Mouse (Mus musculus): ENCODE results near the gene Grn.

Grn gene

DNA sequence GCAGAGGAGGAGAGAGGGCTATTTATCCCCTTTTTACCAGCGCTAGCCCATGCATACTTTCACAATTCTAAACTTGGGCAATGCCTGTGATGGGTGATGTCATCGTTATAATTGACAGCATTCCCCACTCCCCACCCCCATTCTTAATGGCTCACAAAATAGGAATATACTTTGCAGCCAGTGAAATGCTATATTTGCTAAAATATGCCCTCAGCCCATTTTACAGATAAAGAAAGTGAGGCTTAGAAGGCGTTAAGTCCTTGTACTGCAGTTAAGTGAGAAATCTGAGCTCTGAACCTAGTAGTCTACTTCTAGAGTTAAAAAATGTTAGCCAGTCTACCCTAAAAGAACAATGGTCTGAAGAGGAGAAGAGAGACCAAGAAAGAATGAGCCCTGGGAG, 14.2 kb downstream of the Grn start:
- no peak for DNase-seq

DNA sequence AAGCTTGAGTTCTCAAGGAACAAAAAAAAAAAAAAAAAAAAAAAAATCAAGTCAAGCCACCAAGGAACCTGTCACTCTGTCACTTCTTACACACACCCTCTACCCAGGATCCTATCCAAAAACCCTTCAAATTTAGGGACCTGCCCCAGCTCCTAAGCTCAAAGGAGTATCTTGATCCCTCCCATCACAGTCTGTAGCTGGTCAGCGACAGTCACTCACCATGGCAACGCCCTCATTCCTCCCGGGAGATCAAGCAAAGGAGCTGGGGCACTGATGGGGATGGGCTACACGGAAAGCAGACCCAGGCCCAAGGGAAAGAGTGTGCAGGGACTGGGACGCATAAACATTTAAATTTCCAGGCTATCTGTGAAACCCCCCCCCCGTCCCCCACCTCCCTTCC, 14.7 kb downstream of the Grn start:
- DNase-seq: no peak

DNA sequence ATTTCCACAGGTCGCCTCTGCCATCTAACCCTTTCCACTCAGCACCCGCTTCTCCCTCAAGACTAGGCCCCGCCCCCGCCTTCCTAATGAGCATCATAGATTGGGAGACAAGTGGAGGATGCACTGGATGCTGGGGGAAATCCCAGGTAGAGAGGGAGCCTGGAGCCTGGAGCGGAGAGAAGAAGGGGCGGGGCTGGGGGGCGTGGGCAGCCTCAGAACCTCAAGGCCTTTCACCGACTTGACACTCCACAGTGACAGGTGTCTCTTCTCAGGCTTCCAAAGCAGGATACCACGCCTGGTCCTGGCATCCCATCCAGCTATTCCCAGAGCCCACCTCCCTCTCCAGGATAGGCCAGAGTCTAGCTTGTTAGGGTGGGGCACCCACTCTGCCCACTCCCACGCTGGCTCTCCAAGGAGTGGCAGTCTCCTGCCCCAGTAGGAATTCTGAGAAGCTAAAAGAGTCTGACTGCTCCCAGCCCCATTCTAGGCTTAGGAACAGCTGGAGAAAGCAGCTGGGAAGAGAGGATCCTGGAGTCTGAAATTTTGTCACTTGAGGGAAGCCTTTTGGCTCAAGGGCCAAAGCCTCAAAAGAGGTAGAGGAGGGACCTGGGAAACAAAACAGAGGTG, 15.3 kb downstream of the Grn start:
- peak; percentile 59 for DNase-seq

DNA sequence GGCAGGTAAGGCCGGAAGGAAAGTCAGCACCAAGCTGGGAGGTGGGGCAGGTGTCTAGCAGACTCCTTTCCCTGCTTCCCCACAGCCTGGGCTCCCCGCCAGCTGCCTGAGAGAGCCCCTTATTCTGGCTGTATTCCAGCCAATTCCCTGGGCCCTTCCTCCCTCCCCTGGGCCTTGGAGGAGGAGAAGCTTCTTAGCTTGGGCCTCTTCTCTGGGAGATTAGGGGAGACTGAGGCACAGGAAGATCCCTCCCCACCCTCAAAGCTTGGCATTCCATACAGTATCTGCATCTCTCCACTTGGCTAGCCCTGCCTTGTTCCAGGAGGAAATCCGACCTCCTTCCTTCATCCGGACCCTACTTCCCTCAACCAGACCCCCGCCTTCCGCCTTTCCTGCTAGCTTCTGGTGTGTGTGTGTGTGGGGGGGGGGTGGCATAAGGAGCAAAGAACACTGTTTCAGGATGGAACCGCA, 15.8 kb downstream of the Grn start:
- peak; percentile 85 for DNase-seq

DNA sequence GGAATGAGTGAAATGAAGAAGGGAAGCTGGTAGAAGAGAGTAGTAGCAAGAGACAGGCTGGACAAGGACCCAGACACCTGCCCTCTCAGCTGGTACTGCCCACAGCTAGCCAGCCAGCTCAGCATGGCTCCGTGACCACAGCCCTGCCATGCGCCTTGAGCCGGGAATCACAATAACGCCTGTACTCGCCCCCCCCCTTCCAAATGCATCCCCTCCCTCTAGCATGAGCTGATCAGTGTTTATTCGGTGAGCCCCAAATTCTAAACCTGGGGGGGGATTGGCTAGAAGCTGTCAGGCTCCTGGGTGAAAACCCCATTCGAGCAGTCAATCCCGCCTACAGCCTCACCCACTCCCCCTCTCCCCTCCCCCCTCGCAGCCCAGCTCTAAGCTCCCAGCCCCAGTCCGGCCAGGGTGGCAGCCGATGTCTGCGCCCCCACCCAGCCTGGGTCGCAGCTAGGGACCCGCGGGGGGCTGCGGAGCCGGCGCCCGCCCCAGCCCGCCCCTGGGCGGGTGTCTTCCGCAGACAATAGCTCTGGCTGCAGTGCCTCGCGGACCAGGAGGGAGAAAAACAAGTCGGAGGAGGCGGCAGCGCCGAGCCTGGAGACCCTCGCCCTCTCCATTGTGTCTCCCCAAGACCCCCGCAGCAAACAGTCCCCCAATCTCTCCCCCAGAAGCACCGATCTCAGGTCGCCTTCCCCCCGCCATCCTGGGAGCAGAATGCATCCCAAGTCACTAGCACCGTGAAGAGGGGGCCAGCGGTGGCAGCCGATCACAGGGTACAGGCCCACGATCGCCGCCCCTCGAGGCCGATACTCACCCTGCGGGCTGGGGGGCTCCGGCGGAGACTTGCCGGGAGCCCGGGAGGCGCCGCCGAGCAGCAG, 16.7 kb downstream of the Grn start:
- DNase-seq: peak; percentile 76

DNA sequence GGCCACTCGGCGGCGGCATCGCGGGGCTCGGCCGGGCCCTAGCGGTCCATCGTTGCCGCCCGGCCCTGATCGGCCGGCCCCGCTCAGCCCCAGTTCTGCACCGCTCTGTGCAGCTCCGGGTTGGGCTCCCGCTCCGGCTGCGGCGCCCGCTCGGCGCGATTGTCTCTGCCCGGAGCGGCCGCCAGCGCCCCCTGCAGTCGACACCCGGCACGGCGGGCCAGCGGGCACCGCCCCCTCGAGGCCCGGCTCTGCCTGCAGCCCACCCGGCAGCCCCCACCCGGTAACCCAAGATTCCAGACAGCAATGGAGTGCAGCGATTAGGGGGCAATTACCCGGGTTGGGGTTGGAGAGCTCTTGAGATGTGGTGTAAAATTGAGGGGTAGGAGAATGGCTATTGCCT, 17.4 kb downstream of the Grn start, which contains the start of gene Fam171a2:
Fam171a2 (minus strand) TSS at position 186 of the 400 bp plus-strand sequence.
- DNase-seq: peak; percentile 91

DNA sequence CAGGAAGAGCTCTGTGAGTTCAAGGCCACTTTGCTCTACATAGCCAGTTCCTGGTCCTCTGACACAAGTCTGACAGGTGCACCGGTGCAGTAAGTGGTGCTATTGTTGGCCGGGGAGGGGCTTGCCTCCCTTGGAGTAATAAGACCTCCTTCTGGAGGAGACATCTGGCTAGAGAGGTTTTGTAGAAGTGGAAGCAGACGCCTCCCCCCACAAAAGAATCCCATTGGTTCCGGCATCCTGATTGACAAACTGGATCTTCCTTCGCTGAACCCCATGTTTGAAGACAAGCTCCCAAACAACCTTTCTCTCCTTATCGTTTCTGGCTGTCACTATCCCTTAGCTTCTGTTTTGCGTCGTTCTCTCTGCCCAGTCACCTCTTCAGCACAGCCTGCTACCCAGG, 18.2 kb downstream of the Grn start:
- no peak for DNase-seq

DNA sequence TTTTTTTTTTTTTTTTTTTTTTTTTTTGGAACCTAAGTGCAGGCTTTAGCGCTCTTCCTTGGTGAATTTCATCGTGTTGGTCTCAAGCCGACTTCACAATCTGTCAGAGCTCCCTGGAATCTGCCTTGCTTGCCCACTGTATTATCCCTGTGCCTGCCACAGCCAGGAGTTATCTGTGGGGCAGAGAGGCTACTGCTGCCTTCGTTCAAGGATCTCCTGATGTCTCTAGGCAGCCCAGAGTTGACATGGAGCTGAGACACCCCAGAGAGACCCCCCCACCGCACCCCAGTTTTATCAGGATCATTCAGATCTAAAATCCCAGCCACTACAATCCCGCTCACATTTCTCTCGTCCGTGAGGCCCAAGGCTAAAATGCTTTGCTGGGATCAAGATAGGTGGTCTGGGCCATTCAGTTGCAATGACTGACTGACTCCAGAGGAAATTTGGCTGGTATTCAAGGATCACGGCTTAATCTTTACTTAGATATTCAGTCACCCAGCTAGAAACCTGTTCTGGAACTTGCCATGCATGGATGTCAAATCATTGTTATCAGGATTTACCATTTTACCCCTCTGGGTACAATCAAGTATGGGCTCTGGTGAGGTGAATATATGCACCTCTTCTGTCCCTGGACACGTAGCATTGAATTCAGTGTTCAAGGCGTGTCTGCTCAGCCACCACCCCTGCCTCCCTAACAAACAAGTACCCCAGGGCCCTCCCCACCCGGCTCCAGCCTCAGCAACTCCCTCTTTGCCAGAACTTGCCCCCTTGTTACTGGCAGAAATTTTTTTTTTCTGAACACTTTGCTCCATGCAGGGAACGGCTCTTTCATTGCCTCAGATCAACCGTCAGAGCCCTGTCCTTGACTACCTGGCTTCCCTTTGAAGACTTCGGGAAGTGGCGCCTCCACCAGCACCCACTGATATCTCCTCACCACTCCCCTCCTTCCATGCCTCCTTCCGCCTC, 19.2 kb downstream of the Grn start:
- DNase-seq: no peak

DNA sequence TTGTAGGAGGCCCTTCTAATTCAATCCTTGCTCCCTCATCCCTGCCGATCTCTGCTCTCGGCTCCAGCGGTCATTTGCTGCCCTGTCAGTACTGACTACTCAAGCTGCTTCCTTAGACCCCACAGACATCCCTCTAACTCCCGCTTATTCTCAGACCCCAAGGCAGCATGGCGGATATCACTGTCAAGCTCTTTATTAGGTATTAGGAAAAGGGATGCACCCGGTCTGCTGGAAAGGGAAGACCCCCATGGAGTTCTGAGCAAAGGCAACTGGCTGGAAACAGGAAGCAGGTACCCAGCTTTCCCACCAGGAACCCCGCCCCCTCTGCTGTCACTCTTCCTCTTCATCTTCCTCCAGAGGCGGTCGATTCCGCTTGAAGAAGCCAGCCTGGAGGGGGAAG, 23.0 kb downstream of the Grn start:
- DNase-seq: no peak

DNA sequence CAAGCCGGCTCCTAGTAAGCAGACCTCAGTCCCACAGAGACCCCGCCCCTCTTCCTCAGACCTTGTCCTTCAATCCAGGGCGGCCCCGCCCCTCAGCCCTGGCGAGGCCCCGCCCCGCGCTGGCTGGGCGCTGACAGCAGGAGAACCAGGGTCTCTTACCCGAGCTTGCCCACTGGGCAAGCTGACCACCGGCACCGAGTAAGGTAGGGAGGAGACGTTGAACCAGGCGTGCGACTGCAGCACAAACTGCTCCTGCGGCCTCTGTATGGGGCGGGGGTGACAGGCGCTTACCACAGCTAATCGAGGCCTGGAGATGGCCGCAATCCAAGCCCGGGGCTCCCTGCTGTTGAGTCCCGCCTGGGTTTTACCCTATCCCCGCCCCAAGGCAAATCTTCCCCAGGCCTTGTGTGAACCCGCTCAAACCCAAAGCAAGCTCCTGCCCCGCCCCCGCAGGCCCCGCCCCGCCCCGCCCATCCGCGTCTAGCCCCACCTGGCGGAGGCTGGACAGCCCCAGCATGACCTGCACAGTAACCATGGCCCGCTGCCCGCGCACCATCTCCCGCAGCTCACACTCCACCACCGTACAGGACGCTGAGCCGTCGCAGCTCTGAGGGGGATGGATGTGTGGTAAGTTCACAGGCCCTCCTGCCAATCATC, 25.8 kb downstream of the Grn start:
- peak; percentile 93 for DNase-seq

DNA sequence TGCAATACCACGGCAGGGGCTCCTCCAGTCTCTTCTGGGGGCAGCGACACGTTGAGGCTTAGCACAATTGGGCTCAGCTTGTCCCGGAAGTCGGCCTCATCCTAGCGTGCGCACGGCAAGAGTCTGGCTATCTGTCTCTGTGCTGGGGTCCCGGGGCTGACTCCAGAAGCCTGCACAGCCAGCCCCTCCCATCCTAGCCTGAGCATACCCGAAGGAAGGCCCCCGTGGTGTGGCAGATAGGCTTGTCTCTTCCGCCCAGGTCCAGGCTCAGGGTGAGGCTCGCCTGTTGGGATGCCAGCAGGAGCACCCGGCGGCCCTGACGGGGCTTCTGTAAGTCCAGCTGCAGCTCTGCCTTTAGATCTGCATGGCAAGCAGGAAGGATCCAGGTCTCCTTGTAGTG, 30.4 kb downstream of the Grn start:
- no peak for DNase-seq

DNA sequence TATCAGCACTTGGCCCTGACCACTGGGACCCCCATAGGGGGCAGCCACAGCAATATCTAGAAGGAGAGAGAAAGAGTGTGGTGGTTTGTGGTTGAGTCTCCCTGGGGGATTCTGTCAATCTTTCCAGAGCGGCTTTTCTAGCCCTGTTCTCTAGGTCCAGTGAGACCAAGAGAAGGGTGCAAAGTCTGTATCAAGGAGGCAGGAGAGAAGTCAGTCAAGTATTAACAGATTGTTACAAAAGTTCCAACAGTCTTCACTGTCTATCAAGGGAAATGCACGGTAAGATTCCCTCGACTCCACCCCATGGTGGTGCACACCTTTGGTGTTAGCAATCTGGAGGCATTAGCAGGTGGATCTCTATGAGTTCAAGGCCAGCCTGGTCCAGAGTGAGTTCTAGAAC, 31.6 kb downstream of the Grn start:
- DNase-seq: no peak

DNA sequence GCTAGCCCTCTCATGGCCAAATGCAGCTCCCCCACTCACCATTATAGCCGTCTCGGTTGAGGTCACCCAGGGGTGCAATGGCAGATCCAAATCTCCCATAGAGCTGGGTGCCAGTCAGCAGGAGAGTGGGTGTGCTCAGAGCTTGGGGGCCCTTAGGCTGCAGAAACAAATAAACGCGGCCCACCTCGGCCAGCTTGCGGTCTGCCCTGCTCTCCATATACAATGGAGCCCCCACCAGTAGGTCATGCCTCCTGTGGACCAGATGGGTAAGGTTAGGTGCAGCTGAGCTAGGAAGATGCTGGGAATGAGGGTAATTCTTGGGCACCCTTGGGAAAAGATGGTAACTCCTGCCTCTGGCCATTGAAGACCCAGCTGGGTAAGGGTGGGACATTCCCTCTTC, 34.8 kb downstream of the Grn start:
- no peak for DNase-seq

DNA sequence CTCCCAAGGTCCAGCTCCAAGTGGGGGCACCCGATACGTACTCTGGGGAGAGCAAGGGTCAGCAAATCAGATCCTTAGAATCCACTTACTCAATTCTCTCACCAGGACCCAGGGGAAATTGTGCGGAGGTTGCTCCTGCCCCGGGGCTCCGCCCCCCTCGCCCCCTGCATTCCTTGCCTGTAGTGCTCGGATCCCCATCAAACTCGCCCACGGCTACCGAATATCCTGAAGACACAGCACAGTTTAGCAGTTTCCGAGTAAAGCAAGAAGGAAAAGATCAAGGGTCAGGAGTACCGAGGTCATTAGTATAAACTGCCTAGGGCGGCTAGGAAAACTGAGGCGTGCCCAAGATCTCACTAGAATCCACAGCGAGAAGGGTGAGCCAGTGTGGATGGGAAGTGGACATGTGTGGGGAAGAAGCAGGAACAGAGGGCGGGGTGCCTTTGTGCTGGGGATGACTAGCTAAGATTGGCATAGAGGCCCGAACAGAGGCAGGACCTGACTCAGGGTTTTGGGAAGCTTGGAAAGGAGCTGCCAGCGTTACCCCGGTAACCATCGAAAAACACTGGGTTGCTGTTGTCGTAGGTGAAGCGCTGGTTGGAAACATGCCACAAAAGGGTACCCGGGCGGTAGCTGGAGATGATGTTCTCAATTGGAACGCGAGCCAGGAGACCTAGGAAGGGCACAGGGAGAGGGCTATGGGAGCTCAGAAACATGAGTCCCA, 35.8 kb downstream of the Grn start:
- DNase-seq: peak; percentile 59

DNA sequence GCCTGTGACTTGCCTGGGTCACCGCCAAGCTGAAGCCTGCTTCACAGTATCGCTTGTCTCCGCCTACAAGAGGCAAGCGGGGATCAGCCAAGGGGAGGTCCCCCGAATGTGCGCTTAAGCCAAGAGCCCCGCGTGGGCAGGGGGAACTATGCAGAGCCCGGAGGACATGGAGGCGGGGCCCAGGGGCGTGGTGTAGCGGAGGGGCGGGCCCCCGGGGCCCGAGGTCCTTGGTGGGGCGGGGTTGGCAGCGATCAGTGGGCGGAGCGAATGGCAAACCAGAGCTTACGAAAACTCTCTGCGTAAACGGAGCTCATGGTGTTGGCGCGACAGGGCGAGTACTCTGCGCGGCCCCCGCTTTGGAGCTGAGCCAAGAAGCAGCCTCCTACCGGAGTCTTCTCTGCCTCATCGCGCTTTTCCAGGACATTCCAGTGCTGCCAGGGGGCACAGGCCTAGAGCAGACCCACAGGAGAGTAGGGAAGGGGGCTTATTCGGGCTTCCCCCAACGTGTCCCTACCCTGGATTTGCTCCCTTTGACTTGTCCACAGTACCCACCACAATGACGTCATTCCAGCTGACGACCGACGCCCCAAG, 37.0 kb downstream of the Grn start:
- DNase-seq: peak; percentile 99

DNA sequence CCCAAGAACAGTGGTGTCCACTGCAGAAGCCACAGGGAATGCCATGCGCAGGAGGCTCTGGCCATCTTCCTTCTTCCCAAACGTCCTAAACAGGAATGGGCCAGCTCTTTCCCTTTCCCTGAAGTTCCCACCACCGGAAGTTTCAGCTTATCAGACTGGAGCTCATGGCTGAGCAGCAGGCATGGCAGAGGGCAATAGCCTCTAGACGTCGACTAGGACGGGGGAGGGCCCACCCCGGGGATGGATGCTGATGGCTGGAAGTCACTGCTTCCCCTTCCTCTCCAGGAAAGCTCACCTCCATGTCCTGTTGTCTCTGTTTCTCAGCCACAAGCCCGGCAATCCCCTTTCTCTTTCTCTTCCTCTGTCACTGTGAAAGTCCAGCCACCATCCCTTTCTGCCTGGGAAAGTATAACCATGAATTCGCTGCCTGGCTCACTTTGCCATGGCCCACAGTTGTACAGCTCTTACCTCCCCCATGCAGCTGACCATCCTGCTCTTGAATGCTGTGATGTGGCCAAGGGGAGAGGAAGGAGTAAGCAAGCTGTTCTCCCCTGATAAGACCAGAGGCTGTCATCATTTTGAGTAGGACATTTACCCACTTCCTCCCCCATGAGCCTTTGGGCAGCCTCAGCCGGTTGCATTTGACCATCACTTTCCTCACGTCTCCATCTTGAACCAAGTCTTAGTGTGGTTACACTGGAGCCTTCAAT, 39.7 kb downstream of the Grn start, which contains the start of gene Itga2b:
Itga2b (minus strand) TSS at position 475 of the 710 bp plus-strand sequence.
- DNase-seq: no peak

DNA sequence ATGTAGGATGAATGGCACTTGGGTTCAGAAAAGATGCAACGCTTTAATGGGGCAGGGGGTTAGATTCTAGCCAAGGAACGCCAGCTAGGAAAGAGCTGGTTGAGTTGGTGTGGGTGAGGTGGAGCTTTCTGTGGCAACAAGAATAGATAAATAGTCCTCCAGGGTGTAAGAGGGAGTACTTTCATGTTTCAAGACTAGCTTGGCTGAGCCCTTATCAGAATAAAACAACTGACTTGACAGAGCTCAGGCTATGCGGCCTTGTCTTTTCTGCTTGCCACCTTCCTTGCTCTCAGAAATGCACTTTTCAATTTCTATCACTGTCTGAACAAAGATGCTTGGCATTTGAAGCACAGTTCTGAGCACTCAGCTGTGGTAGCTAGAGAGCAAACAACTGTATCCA, 44.9 kb downstream of the Grn start:
- no peak for DNase-seq

DNA sequence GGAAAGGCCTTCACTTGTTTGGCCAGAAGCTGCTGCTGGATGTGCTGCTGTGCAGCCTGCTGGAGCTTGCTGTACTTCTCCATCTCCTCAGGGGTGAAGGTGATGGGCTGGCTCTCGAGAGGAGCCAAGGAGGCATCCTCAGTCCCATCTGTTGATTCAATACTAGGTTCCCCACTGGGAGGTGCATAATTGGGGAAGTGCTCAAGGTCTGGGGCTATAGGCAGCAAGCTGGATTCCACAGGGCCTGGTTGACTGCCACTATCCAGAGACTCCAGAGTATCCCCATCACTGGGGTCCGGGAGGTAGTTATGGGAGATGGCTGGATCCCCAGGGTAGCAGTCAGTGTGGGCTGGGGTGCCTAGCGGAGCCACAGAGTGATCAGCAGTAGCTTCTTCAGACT, 48.6 kb downstream of the Grn start:
- no peak for DNase-seq

DNA sequence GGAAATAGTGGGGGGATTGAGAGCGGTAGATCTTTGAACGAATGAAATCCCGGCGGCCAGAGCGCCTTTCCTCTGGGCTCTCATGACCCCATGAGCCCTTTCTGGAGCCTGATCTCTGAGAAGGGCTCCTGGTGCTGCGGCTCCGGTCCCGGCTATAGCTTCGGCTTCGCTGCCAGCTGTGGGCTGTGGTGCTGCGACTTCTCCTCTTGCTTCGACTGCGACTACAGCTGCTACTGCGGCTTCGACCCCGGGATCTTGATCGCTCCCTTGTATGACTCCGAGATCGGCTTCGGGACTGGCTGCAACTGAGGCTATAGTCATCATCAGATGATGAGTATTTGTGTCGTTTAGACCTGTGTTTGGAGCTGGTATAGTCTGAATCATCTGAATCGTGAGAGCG, 49.5 kb downstream of the Grn start:
- DNase-seq: no peak

DNA sequence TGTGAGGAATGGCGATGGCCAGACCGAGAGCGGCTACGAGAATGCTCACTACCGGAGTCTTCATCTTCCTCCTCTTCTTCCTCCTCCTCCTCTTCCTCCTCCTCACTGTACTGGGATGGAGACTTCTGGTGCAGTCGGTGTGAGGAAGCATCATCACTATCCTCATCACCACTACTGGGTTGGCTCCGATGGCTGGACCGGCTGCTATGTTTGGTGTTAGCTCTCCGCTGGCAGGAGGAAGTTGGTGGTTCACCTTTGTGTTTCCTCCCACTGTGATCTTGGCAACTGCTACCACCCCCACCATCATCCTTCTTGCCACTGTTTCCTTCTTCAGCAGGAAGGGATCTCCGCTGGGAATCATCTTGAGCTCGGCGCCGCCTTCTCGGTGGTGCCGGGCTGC, 50.0 kb downstream of the Grn start:
- no peak for DNase-seq

DNA sequence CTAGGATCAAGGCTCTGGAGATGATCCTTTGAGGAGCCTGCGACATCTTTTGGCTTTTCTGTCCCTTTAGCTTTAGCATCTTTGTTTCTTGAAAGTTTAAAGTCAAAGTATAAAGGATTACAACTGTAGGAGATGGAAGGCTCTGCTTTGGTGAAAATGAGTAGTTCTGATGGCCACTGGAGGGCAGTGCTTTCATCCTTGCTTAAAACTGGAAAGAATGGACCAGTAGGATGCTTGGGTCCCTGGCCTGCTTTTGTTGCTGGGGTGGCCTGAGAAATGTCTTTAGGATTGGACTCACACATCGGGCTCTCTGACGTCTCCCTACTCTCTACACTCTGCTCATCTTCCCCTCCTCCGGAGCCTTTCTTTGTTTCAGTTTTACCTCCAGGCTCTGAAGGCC, 50.8 kb downstream of the Grn start:
- DNase-seq: peak; percentile 17
